Mouse (Mus musculus) heart, postnatal 36 days (tissue): ENCODE data around the gene Ccdc194. TPM values are rescaled to one million over a fixed set of nuclear protein-coding genes. Genes with fewer than 3 reads are reported as not detected.

Source experiments
- DNase-seq, 2 experiments: peaks; one replicate each; pipeline ENCODE4 v3.0.0; 2021 to 2022
- intact Hi-C: fragments of 180-260 bp; cut with DNase I; formaldehyde crosslinking; loops from one replicate; pipeline ENCODE4 v1.15.1; 2025
- total RNA-seq, 2 experiments: library from RNA; stranded (reverse); gene quantifications; 2 replicates each; pipeline ENCODE4 v1.2.3; 2021

The Ccdc194 gene
- total RNA-seq, 2 experiments from 2014 or later, result not detected

GRCm38 (mm10) chr8:71486136-71486529 is 39.4 kb downstream of the Ccdc194 start:
- no peak for DNase-seq
- intact Hi-C loops, result loop anchor here (5.0 kb wide), 1 partner anchor 119 kb away; the partner anchor contains the start of gene Use1

DNA sequence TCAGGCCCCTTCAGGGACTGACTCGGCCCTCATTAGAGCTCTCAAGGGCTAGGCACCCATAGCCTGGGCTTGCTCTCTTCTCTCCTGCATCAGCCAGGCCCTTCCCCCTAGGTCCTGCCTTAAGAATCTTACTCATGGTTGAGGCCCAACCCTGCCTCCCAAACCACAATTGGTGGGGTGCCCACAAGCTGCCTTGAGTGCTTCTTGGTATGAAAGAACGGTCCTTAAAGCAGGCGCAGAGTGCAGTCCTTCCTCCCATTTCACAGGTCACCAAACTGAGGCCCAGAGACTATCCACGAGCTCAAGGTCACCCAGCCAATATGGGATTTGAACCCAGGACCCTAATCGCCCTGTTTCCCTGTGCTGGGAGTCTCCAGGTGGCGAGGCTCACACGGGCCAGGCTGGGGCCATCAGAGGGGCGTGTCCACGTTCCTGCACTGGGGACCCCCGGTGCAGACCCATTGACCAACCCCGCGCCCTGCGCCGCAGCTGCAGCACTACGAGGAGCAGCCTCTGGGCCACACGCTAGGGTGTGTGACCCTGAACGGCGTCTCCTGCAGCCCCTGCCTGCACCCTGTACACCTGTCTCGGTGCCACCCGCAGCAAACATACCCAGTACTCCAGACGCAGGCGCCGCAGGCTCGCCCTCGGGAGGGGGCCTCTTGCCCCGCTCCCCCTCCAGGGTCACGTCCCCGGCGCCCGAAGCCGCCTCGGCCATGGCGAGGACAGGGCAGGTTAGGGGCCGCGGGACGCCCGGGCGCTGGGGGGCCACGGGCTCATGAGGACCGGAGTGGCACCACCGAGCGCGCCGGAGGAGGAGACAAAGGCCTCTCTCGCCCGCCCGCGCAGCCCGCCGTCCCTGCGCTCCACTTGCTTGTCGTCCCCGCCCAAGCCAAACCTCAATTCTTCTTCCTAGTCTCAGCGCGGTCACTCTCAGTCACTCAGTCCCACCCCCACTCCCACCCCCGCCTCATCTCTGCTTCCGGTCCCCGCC is 40.1 kb downstream of the Ccdc194 start, which contains the start of gene Ano8:
Gene Ano8 (minus strand): TSS at position 822 of the 994 bp plus-strand sequence.
- peak; percentile 81 to 82 for DNase-seq
- intact Hi-C loops, result loop anchor here (5.0 kb wide), 1 partner anchor 118 kb away; the partner anchor contains the start of gene Use1

- no peak for DNase-seq
- intact Hi-C loops, result loop anchor here (5.0 kb wide), 1 partner anchor 117 kb away; the partner anchor contains the start of gene Use1
These were observed 40.8 kb downstream of the Ccdc194 start for GRCm38 (mm10) chr8:71484736-71485135.

DNA sequence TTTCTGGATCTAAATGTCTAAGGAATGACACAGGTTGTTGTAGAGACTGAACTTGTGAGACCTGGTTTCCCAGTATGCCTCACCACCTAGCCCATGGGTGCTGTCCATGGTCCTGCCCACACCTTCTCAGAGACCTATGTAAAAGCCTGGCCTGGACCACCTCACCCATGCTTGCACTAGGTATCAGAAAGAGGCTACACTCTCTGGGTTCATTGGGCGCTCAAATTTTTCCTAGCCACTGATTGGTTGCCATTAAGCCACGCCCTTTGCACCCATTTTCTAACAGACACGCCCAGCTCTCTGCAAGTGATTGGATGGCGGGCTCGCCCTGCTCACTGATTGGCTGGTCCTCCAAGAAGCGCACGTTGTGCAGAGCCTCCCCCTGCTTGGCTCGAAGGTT is 41.6 kb downstream of the Ccdc194 start:
- intact Hi-C loops, result no loop called here
- DNase-seq, result peak in 1 of 2 experiments; percentile 43

DNA sequence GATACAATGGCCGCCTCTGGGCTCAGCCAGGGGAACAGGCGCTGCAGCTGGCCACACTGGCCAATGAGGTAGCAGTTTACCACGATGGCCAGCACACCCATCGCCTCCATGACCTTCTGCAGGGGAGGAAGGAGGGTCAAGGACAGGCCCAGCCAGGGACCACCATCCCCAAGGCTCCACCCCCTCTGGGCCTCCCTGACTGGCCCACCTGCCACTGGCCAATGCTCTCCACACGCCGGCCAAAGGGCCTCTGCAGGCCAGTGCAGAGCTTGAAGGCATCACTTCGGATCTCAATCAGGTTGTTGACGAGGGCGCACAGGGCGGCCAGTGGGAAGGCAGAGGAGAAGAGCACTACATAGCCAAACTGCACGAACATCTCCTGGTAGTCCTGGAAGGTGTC is 46.6 kb downstream of the Ccdc194 start:
- intact Hi-C loops, result no loop called here
- no peak for DNase-seq

- intact Hi-C loops, result no loop called here
- no peak for DNase-seq
These were observed 48.2 kb downstream of the Ccdc194 start for GRCm38 (mm10) chr8:71477196-71477845.

DNA sequence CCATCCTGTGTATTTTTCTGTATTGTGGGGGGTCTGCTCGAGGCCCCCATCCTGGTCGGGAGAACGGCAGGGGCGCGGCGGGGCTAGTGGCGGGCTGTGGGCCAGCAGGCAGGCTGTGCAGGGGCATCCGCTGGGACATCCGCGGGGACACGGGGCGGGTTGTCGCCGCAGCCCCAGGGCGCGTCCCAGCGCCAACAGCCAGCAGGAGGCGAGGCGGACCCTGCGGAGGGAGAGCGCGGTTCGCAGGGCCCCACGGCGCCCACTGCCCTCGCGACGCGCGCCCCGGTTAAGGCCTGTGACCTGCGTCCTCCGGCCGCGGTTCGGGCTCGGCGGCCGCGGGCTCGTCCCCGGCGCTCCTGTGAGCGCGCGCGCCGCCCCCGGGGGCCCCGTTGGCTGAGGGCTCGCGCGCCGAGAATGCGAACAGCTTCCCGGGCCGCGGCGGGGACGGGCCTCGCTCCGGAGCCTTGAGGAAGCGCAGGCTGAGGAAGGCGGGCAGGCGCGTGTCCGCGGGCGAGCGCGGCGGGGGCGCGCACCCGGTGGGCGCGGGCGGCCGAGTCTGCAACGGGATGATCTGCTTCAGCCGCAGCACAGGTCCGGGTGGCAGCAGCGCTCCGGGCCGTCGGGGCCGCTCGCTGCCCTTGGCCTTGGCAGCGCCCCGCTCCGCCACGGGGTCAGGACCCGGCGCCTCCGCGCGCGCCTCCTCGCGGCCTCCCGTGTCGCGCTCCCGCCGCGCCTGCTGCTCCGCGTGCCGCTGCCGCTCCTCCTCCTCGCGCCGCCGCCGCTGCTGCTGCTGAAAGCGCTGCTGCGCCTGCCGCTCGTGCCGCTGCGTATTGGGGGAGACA is 49.2 kb downstream of the Ccdc194 start:
- intact Hi-C loops, result no loop called here
- DNase-seq, result peak; percentile 82 to 88

DNA sequence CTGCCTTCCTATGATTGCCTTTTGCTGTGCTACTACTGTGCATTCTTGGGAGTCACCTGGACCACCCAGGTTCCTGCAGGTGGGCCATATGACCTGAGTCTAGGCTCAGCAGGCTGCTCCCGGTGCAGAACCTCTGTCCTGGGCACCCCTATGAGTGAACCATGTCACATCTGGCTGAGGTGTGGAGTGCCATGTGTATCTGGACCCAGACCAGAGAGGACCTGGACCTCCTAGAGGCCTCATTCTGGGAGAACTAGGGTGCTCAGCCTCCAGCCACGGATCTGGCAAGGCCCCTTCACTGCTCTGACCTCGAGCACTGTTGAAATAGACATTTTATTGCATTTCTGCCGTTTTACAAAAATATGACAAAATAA is 49.8 kb downstream of the Ccdc194 start:
- intact Hi-C loops, result no loop called here
- DNase-seq, result no peak

GRCm38 (mm10) chr8:71474785-71475701 is 50.5 kb downstream of the Ccdc194 start:
- intact Hi-C loops, result no loop called here
- no peak for DNase-seq

- no peak for DNase-seq
- intact Hi-C loops, result no loop called here
These were observed 51.2 kb downstream of the Ccdc194 start for GRCm38 (mm10) chr8:71474344-71474743.

- intact Hi-C loops, result no loop called here
- no peak for DNase-seq
These were observed 52.7 kb downstream of the Ccdc194 start for GRCm38 (mm10) chr8:71472601-71473386.

GRCm38 (mm10) chr8:71471861-71472260 is 53.6 kb downstream of the Ccdc194 start:
- no peak for DNase-seq
- intact Hi-C loops, result no loop called here

DNA sequence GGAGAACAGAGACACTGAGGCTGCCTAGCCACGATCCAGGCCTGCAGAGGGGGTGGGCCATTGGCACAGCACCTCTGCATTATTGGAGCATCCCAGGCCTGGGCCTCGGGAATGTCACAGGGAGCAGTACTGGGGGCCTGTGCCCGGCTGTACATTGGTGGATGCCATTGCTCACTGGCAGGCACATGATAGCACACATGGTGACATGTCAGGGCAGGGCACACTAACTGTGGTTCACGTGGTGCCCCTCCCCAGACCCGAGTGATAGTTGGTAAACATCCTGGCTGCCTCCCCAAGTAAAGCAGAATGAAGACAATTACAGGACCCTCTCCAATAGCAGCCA is 54.6 kb downstream of the Ccdc194 start:
- intact Hi-C loops, result no loop called here
- no peak for DNase-seq

DNA sequence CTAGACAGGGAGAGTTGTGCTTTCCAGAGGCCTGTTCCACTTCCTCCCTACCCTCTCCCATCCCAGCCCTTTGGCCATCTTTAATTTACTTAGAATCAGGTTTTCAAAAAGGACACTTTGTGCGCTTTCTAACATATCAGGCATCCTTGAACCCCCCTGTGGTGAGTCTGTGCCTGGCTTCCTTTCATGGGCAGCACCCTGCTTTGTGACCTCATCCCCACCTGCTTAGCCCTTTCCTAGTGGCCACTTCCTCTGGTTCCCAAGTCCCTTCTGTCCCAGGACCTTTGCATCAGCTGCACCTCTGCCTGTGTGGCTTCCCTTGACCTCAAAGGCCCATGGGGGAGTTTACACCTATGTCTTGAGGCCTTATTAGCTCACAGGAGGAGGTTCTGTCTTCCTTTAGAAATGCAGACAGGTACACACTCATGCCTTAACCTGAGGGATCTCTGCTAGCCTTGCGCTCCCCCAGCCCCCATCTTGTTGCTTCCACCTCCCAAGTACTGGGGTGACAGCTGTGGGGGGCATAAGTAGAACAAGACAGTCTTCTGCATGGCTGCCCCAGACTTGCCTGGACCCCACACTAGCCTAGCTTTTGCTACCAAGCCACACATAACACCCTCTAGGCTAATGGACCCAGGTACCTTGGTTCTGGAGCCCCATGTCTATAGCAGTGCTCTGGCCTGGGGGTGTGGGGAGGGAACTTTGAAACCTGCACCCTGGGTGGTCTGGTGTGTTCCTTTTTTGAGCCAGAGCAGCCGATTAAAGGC is 55.2 kb downstream of the Ccdc194 start:
- intact Hi-C loops, result no loop called here
- no peak for DNase-seq
